Mouse (Mus musculus) left cerebral cortex, adult 8-10 months (tissue): Measurements from ENCODE around the gene Tarbp2. TPM values are rescaled to one million over a fixed set of nuclear protein-coding genes. Genes with fewer than 3 reads are reported as not detected.

Experiments
- DNase-seq, 2 experiments: peaks; one replicate each; pipeline ENCODE4 v3.0.0; 2022; ENCODE audit warnings: low spot score in 2 of 2
- total RNA-seq, 4 experiments: library from RNA; stranded (reverse); gene quantifications; 2 replicates each; pipeline ENCODE4 v1.2.4; 2022

Tarbp2 gene
- total RNA-seq, 4 experiments from 2014 or later, result 30.3 to 37.4 (median 35.2) TPM

GRCm38 (mm10) chr15:102505073-102505769 is 12.8 kb upstream of the Tarbp2 start:
- DNase-seq, result no peak

DNA sequence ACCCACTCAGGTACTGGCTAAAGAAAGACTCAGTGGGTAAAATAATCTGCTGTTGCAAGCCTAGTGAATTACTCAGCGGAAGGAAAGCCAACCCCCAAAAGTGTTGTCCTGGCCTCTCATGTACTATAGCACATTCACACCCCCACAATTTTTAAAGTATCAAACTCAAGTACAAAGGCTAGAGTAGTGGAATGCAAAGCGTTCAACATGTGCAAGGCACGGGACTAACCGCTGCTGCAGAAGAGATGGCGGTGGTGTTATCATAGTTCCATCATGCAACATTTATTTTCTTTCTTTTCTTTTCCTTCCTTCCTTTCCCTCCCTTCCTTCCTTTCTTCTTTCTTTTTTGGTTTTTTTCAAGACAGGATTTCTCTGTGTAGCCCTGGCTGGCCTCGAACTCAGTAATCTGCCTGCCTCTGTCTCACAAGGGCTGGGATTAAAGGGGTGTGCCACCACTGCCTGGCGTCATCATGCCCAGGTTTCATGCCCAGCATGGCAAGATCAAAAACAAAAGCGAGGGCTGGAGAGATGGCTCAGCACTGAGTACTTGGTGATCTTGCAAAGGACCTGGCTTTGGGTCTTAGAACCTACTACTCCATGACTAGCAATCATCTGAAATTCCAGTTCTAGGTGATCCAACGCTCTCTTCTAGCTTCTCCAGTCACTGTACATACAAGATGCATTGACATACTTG is 12.1 kb upstream of the Tarbp2 start:
- no peak for DNase-seq

- no peak for DNase-seq
These were observed 11.5 kb upstream of the Tarbp2 start for GRCm38 (mm10) chr15:102506464-102506830.

DNA sequence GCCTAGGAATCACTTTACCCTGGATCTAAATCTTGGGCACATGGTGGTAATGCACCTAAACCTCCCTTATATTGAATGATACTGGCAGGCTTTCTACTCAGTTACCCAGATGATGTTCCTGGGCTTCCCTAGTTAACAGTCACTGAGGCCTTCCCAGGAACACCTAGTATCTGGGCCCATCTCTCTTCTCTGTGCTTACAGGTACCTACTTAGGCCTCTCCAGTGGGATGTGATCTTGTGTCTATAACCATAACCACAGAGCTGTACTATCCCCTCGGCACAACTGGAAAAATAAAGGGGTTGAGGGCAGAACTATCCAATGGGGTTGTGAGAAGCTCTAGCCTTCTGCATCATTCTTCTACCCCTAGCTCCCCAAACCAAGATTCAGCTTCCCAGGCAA is 11.1 kb upstream of the Tarbp2 start:
- DNase-seq, result no peak

DNA sequence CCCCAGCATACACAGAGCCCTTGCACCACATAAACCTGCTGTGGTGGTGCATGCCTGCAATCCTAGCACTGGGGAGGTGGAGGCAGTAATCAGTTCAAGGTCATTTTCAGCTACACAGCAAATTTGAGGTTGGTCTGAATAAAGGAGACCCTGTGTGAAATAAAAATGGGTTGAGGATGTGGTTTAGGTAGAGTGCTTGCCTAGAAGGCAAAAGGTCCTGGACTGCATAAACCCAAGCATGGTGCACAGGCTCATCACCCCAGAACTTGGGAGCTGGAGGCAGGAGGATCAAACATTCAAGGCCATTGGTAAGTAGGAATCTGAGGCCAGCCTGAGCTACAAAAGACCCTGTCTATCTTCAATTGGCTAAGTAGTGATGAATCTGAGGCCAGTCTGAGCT is 10.4 kb upstream of the Tarbp2 start:
- no peak for DNase-seq

GRCm38 (mm10) chr15:102508336-102508735 is 9.7 kb upstream of the Tarbp2 start:
- DNase-seq, result no peak

GRCm38 (mm10) chr15:102510110-102510509 is 7.9 kb upstream of the Tarbp2 start:
- no peak for DNase-seq

DNA sequence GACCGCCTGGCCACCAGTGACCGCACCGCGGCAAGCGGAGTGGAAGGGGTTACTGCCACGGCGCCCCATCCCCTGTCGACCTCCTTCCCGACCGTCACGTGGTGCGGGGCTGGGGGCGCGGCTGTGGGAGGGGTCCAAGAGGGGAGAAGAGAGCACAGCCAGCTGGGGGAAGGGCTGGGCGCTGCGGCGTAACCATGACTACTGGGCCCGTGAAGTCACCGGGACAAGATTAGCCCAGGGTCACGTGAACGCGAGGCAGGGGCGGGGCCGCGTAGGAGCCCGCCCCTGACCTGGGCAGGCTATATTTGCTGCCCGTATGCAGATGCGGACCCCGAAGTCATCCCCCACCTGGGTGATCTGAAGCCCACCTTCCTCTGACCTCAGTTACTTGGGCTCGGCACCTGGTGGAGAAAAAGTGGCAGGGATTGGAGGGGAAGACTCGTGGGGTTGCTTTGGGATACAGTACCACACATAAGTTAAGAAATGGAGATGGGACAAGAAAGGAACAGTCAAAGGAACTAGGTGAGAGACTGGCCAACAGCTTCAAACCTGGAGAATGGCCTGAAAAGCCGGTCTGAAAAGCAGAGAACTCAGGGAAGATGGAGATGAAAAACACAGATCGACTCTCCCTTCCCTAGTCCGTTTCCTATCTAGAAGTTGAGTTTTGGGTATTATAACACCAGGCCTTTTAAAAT is 7.3 kb upstream of the Tarbp2 start:
- peak; percentile 66 to 86 for DNase-seq

DNA sequence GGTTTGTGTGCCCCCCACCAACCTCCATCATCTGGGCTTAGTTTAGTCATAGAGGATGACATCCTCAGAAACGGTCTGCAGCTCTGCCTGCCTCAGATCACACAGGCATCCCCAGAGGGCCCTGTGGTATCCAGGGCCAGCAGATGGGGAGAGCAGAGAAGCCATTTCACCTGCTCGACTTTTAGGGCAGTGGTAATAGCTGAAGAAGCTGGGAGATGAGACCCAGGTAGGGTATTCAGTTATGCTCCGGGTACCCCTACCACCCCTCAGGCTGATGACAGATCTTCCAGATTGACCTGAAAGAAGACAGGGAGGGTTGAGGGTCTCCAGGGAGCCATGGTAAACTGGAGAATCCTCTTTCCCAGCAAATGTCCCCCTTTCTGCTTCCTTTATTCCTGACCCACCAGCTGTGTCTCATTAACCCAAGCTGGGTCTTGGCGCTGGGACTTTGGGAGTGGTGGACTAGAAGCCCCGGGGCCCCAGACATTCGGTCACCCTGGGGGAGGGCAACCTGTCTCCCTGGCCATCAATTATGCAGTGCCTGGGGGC is 6.6 kb upstream of the Tarbp2 start:
- no peak for DNase-seq

- DNase-seq, result no peak
These were observed 6.0 kb upstream of the Tarbp2 start for GRCm38 (mm10) chr15:102512010-102512409.

GRCm38 (mm10) chr15:102512471-102512870 is 5.5 kb upstream of the Tarbp2 start:
- DNase-seq, result no peak

- no peak for DNase-seq
These were observed 5.0 kb upstream of the Tarbp2 start for GRCm38 (mm10) chr15:102513004-102513403.

GRCm38 (mm10) chr15:102515261-102515660 is 2.7 kb upstream of the Tarbp2 start:
- no peak for DNase-seq

DNA sequence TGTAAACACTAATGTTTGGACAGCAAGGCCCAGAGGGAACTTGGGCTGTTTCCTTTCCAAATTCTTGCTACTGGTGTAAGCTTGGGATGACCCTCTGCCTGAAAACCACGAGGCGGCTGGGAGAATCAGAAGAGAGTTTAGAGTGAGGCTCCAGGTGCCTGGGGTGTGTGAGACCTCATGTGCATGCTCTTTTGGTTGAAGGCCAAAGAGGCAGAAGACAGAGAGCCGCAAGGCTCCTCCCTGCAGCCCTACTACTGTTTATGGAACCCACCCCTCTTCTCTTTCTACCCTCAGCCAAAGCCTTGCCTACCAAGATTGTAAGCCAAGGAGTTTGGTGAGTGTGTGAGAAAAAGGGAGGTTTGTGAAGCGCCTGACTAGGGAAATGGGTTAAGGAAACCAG is 2.2 kb upstream of the Tarbp2 start:
- DNase-seq, result no peak

DNA sequence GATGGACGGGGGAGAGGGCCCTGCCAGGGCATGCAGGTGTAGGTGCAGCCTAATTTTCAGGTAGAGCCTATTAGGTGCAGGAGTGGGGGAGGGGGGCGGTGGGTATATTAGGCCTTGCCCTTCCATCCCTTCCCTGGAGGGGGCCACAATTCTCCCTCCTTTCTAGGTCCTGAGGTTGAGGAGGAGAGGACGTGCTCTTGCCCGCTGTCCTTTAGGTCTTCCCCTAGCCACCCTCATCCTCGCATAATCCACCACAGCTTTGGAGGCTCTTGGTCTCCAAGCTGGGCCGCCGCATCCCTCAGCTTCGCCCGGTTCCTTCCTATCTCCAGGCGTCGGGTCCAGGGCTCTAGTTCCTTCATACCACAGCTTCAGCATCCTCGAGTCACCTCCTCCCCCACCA is 1.7 kb upstream of the Tarbp2 start:
- no peak for DNase-seq

- DNase-seq, result peak; percentile 66 to 76
These were observed 1.1 kb upstream of the Tarbp2 start, which contains the start of gene Map3k12 for GRCm38 (mm10) chr15:102516728-102517404. Map3k12 (minus strand) TSS chr15:102517064.

- DNase-seq, result no peak
These were observed 389 bp upstream of the Tarbp2 start for GRCm38 (mm10) chr15:102517631-102517975.

DNA sequence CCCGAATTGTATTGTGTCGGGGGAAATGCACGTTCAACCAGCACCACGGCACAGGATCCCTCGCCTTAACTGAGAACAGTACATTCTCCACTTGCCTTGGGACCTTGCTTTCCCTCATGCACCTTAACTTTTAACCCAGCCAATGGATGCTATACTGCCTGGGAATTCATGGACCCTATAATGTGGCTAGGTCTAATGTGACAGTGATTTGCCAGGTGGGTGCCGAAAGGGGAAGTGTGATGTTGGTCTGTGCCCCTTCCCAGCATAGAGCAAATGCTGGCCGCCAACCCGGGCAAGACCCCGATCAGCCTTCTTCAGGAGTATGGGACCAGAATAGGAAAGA is 838 bp downstream of the Tarbp2 start:
- DNase-seq, result no peak

- DNase-seq, result no peak
These were observed 1.5 kb downstream of the Tarbp2 start for GRCm38 (mm10) chr15:102519211-102520141.

GRCm38 (mm10) chr15:102520416-102520815 is 2.4 kb downstream of the Tarbp2 start:
- no peak for DNase-seq

GRCm38 (mm10) chr15:102521480-102521879 is 3.5 kb downstream of the Tarbp2 start:
- DNase-seq, result no peak
